Mouse (Mus musculus): ENCODE data around the gene Lgals7.
A peak's percentile ranks its signal among the peaks of the same experiment; 100 is the strongest.
"Not testable (repeated sequence)": the region's sequence is repeated elsewhere in the genome, so short reads cannot be mapped to it uniquely, and the experiment has no call there.

Gene Lgals7

DNA sequence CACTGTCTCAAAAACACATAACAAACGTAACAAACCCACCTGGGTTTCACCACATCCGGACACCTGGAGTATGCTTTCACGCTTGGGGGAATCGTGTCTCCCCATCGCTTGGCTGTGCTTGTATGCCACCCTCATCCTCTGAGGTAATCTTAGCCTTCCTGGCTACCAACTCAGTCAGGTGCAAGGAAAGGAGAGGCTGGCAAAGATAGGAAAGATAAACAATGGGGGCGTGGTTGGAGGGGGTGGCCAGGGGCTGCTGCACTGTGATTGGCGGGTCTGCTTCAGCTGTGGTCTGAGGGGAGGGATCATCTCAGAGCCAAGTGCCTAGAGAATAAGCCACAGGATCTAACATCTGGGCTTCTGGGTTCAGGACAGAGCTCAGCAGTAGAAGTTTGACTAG lies 16.0 kb downstream of the Lgals7 start:
- DNase-seq: no peak

DNA sequence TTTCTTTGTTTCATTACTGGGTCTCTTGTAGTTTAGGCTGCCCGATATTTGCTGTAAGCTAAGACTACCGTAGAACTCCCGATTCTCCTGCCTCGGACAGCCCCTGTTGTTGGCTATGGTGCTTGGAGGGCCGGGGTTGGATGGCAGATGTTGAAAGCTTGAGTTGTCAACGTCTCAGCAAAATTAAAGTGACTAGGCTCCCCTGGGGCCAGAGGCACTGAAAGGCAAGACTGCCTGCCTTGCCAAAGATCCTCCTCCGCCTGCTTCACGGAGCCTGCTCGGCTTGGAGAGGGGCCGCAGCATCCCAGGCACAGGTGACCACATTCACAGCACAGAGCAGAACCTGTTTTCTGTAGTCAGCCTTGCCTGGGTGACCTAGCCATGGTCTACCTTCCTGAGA lies 16.9 kb downstream of the Lgals7 start:
- DNase-seq: no peak

DNA sequence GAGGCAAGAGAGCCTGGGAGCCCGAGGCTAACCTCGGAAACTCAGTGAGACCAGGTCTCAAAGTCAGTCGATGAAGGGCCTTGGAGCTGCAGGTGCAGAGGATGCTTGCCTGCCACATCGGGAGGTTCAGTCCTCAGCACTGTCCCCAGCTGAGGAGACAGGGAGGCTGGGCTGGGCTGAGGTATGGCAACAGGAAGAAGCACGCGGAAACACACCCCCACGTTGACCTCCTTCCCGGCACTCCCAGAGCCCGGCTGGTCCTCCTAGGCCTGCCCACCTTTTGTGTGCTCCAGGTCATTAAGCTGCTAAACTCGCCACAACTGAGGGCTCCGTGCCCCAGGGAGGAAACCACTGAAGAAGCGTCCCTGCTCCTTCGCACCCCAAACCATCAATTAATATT lies 17.5 kb downstream of the Lgals7 start, which contains the start of gene Capn12:
Gene Capn12, plus strand, starts transcription at position 224 of the 400 bp plus-strand sequence.
- no peak for DNase-seq

DNA sequence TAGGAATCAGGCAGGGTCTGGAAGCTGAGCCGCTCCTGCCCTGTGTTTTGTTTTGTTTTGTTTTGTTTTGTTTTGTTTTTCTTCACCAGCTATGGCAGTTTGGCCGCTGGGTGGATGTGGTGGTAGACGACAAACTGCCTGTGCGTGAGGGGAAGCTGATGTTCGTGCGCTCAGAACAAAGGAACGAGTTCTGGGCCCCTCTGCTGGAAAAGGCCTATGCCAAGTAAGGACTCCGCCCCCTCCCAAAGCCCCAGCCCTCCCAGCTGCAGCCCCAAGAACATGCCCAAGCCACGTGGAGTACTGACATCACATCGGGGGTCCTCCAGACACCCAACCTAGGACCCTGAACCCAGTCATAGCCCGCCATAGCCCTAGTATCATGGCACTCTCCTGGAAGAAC lies 19.4 kb downstream of the Lgals7 start:
- no peak for DNase-seq

DNA sequence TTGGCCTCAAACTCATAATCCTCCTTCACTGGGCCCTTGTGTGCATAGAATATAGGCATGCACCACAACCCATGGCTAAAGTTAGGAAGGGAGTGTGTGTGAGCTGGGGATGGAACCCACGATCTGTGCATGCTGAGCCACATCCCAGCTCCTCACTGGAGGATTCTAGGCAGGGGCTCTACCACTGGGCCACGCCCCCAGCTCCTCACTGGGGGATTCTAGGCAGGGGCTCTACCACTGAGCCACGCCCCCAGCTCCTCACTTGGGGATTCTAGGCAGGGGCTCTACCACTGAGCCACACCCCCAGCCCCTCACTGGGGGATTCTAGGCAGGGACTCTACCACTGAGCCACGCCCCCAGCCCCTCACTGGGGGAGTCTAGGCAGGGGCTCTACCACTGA lies 20.1 kb downstream of the Lgals7 start:
- not testable (repeated sequence) for DNase-seq

DNA sequence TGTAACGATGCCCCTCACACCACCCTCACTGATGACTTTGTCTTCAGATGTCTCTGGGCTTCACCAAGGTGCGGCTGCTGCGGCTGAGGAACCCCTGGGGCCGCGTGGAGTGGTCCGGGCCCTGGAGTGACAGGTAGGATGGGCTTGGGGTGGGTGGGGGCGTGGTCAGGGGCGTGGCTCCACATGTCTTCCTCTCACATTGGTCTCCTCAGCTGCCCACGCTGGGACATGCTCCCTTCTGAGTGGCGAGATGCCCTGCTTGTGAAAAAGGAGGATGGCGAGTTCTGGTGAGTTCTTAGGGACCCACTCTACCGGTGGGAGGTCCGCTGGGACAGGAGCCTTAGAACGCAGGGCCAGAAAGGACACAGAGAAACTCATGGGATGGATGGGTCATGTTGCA lies 22.8 kb downstream of the Lgals7 start:
- DNase-seq: peak; percentile 35

DNA sequence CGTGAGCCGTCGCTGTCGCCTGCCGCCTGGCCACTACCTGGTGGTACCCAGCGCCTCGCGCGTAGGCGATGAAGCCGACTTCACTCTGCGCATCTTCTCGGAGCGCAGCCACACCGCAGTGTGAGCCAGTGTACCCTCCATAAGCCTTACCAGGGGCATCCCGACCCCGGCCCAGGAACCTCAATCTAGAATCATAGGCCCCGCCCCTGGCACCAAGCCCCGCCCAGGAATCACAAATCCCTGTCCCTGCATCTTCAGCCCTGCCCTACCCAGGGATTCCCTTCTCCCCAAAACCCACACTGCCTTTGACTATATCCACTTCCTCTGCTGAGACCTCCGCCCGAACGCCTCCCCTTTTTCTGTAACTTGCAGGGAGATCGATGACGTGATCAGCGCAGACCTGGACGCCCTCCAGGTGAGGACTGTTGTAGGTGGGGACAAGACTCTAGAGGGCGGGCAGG lies 25.1 kb downstream of the Lgals7 start:
- DNase-seq: no peak

DNA sequence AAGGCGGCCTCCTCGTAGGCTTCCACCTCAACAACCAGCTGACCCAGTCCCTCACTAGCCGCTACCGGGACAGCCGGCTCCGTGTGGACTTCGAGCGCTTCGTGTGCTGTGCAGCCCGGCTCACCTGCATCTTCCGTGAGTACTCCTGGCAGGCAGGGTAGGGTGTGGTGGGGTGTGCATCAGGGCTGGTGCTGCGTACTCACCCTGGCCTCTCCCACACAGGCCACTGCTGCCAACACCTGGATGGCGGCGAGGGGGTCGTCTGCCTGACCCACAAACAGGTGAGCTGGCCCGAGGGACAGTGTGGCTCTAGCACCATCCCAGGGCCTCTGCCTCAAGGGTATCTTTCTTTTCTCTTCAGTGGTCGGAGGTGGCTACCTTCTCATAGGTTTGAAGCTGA lies 28.9 kb downstream of the Lgals7 start:
- DNase-seq: no peak

DNA sequence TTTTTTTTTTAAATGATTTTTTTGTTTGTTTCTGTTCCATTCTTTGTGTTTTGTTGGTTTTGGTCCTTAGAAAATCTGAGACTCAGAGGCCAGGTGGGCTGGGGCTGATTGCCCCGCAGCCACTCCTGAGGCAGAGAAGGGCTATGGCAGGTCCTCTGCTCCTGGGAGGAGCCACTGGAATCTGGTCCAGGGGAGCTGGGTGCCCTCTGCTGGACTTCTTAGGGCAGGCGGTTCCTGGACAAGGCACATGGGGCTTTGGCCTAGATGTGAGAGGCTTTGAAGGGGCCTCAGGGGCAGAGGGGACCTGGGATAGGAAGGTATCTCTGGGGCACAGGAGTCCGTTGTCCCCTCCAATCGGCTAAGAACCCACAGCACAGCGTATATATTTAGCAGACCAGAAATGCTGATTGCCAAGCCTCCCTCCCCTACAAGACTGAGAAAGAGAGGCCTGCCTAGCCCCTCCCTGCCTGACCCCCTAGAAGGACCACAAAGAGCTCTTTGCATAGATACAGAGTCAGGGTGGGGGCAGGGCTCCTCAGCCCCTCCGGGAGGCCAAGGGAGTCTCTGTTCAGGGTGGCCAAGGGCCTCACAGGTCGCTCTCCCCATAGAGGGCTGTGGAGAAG lies 30.1 kb downstream of the Lgals7 start:
- peak; percentile 61 for DNase-seq

DNA sequence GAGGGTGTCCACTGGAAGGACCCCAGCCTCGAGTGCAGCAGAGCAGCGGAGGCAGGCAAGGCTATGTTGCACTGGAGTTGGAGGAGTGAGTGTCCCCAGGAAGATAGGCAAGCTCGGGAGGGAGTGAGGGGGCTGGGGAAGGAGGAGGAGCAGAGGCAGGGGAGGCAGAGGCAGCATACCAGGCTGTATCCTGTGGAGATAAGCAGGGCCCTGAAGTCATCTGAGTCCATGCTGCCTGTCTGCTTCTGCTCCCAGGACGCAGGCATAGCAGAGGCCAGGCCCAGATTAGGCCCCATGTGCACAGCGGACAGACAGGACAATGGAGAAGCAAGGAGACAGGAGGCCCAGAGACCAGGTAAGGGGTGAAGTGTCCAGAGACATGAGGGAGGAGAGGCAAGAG lies 31.3 kb downstream of the Lgals7 start:
- DNase-seq: peak; percentile 41

DNA sequence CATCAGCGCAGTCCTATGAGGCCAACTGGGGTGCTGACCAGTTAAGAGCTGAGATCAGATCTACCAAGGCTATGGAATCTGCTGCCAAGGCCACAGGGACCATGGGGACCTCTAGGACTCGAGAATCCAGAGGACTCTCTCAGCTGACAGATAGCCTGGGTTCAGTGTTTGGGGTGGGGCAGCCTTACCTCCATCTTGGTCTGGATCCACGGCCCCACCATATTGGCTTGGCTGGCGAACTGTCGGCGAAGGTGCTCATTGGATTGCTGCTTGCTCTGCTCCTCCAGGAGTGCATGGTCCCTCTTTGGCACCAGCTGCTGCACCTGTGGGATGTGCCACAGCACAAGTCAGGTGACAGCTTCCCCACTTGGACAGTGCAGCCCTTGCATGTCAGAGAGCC lies 34.0 kb downstream of the Lgals7 start:
- no peak for DNase-seq

DNA sequence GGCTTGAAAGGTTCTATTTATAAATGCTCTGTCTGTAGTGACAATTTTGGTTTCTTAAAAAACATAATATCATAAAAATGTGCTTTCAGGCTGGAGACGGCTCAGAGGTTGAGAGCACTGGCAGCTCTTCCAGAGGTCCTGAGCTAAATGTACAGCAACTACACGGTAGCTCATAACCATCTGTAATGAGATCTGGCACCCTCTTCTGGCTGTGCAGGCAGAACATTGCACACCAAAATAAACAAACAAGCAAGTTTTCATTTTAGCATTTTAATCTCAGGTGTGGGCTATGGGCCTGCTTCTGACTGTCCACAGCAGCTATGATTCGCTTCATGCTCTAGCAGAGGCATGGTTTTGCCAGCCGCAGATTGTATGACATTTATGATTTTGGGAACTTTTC lies 36.3 kb downstream of the Lgals7 start:
- no peak for DNase-seq

DNA sequence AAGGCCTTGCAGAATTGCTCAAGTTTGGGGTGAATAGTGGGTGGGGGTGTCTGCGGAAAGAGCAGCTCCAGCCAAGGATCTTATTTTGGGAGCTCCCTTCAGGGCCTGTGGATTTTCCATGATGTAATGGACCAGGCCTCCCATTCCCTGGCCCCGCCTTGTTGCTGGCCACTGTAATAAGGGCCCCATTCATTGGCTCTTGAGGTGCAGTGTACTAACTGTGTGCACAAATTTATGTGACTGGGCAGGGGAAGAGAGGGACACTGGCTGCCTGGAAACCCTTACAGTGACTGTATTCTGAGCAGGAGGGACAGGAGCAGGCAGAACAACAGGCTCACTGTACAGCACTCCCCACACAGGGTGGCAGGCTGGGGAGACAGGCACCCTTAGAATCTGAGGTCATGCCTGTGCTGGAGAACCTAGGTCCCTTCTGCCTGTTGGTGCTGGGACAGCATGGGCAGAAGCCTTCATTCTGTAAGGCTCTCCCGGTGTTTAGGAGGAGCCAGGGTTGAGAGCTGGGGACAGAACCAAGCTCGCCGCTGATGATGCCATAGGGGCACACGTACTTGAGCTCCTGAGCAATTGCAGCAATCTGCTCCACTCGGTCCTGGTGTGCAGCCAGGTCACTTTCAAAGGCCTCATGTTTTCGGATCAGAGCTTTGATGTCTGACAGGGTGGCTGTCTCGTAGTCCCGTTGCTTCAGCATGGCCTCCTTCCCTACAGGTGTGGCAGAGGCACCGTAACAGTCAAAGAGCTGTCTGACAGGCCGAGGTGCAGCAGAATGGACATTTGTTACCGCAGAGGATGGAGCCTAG lies 37.9 kb downstream of the Lgals7 start:
- no peak for DNase-seq

DNA sequence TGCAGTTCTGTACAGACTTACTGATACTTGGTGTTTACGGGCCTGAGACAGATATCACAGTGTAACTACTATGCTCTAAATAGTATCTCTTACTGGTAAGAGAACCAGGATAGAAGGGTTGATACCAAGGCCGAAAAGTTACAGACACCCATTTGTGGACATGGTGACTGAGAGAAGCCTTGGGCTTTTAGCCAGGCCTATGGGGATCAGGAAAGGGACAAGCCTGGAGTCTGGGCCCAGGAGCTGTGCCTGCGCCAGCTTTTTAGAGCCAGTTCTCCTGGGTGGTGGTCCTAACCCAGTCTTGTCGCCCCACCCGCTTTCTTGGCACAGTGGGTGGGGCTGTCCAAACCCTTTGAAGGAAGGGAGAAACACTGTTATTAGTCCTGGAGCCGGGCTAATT lies 38.5 kb downstream of the Lgals7 start:
- no peak for DNase-seq

DNA sequence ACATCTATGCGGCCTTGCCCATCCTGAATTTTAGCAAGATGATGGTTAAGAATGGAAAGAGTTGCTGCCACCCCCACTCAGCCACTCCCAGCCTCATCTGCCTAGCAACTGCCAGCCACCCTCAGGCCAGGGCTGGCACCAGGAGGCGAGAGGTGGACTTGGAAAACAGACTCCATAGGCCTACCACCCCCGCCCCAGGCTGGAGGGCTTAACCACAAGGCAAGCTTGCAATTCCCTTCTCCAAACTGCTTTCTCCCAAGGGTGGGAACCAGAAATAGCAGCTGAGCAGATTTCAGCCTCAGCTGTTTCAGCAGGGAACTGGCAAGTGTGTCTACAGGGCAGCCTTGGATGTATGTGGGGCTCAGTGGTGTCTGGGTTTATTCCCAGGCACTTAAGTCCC lies 39.2 kb downstream of the Lgals7 start:
- no peak for DNase-seq

DNA sequence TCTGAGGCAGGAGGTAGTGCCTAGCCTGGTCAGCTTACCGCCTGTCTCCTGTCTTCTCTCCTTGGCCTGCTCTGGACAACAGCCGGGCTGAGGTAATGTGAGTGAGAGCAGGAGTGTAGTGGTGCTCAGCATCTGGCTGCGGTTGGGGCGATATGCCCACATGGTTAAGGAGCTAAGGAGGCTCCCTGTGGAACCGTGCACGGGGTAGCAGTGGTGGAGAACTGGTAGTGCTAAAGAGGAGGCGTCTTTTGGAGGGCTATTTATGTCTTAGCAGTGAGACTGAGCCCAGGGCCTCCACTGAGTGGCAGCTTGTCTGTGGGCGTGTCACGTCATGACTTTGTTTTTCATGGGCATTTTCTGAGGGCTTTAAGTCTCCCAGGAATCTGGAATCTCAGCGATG lies 40.1 kb downstream of the Lgals7 start:
- no peak for DNase-seq

DNA sequence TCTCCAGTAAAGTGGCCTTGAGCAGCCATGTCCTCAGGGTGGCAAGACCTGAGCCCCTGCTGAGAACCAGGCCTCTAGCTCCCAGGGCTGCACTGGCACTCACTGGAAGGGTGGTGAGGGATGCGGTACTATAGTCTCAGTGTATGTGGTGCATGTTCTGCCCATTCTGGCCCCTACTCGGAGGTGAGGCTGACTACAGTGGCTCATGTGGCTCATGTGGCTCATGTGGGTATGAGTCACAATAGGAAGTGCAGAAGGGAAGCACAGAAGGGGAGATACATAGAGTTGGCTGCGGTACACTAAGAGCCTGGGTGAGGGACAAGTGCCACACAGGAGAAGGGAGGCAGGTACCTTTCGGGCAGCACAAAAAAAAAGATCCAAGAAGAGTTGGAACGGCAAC lies 43.5 kb downstream of the Lgals7 start:
- DNase-seq: no peak

DNA sequence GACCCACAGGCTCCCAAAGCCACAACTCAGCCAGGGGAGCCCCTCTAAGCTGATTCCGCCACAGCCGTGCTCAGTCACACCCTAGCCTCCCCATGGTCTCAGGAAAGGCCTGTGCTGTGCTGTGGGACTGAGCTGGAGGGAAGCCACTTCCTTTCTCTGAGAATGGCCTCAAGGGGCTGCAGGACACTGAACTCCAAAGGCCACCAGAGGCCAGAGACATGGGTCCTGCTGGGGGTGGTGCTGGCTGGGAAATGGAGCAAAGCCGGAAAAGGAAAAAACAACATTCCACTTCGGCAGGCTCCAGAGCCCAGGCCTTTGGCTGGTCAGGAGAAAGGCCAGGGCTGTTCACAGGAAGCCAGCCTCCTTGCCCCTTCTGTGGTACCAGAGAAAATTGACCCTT lies 48.0 kb downstream of the Lgals7 start:
- no peak for DNase-seq

DNA sequence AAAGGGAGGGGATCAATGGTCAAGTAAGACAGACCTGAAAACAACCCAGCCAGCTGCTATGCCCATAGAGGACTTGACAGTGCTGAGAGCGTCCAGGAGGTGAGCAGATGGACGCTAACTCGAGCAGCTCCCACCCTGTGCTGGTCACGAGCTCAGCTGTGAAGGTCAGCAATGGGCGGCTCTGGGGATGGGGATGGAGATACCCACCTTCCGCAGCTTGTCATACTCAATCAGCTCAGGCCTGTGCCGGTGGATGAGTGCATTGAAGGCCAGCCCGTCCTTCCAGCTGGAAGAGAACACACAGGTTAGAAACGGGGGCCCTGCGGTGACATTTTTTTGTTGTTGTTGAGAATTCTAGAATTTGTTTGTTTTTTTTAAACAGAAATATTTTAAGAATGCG lies 49.5 kb downstream of the Lgals7 start:
- no peak for DNase-seq
